Mouse (Mus musculus): ENCODE measurements around the gene Sox30. TPM values are rescaled to one million over a fixed set of nuclear protein-coding genes. Genes with fewer than 3 reads are reported as not detected.
A peak's percentile ranks its signal among the peaks of the same experiment; 100 is the strongest.

The Sox30 gene
- polyA plus RNA-seq, 1 experiment from 2014 or later, result 0.25 TPM

GRCm38 (mm10) chr11:46058916-46059315 is 78.8 kb downstream of the Sox30 start:
- 94% methylated on average over 4 of the region's 4 CpGs for WGBS
- no peak for ATAC-seq (replicated peaks; ENCODE audit: low FRiP score)
- H3K9me3 ChIP-seq (replicated peaks), result no peaks in the 10 kb centered on the region

GRCm38 (mm10) chr11:46059887-46060650 is 80.0 kb downstream of the Sox30 start:
- peaks cover 57% of the 10 kb centered on the region for H3K4me1 ChIP-seq

More at GRCm38 (mm10) chr11:46058916-46059315, 78.8 kb downstream of the Sox30 start:
- H3K27ac ChIP-seq, result no peak overlapping the region
- H3K9ac ChIP-seq, result no peak overlapping the region
- H3K4me1 ChIP-seq, result peaks cover 52% of the 10 kb centered on the region
- peaks cover 11% of the 10 kb centered on the region for H3K27me3 ChIP-seq
- no peak overlapping the region for H3K4me2 ChIP-seq
- peaks cover 10% of the 10 kb centered on the region; the same call in 1 of the 2 replicates for H3K36me3 ChIP-seq
- H3K4me3 ChIP-seq (replicated peaks), result no peak overlapping the region

GRCm38 (mm10) chr11:46060651-46061020 is 80.5 kb downstream of the Sox30 start:
- ATAC-seq (replicated peaks; ENCODE audit: low FRiP score), result no peak
- no peak overlapping the region for H3K27ac ChIP-seq
- H3K4me3 ChIP-seq (replicated peaks), result no peak overlapping the region
- peaks cover 11% of the 10 kb centered on the region for H3K27me3 ChIP-seq
- H3K4me2 ChIP-seq, result no peak overlapping the region
- H3K4me1 ChIP-seq, result peaks cover 57% of the 10 kb centered on the region
- 65% methylated on average over 5 of the region's 5 CpGs for WGBS
- no peak overlapping the region for H3K9ac ChIP-seq
- H3K9me3 ChIP-seq (replicated peaks), result no peaks in the 10 kb centered on the region
- peaks cover 10% of the 10 kb centered on the region; the same call in 1 of the 2 replicates for H3K36me3 ChIP-seq

More at GRCm38 (mm10) chr11:46059887-46060650, 80.0 kb downstream of the Sox30 start:
- no peak overlapping the region for H3K4me3 ChIP-seq (replicated peaks)
- no peak overlapping the region for H3K4me2 ChIP-seq
- H3K36me3 ChIP-seq, result peaks cover 10% of the 10 kb centered on the region; the same call in 1 of the 2 replicates
- H3K9ac ChIP-seq, result no peak overlapping the region
- H3K9me3 ChIP-seq (replicated peaks), result no peaks in the 10 kb centered on the region
- WGBS, result 74% methylated on average over 8 of the region's 8 CpGs
- peaks cover 11% of the 10 kb centered on the region for H3K27me3 ChIP-seq
- H3K27ac ChIP-seq, result no peak overlapping the region
- ATAC-seq (replicated peaks; ENCODE audit: low FRiP score), result no peak

- H3K4me1 ChIP-seq, result peaks cover 56% of the 10 kb centered on the region
- no peak for ATAC-seq (replicated peaks; ENCODE audit: low FRiP score)
- H3K9ac ChIP-seq, result no peak overlapping the region
- H3K27me3 ChIP-seq, result peaks cover 7% of the 10 kb centered on the region; the same call in 1 of the 2 replicates
- H3K4me2 ChIP-seq, result no peak overlapping the region
- peaks cover 14% of the 10 kb centered on the region for H3K36me3 ChIP-seq
- WGBS, result 59% methylated on average over 6 of the region's 6 CpGs
- H3K9me3 ChIP-seq (replicated peaks), result no peaks in the 10 kb centered on the region
- peak overlapping the region; percentile 67 for H3K27ac ChIP-seq
- no peak overlapping the region for H3K4me3 ChIP-seq (replicated peaks)
Observed at GRCm38 (mm10) chr11:46061776-46062445, 81.8 kb downstream of the Sox30 start.

- 0 out of 2 replicates have a peak, but pooled peaks cover under 1% of the 10 kb centered on the region for H3K27me3 ChIP-seq
- H3K27ac ChIP-seq, result 0 out of 2 replicates have a peak overlapping the region, but pooled peaks have one; percentile 88
- WGBS, result 70% methylated on average over 4 of the region's 4 CpGs
- ATAC-seq (replicated peaks; ENCODE audit: low FRiP score), result no peak
- H3K36me3 ChIP-seq, result peaks cover 14% of the 10 kb centered on the region
- no peak overlapping the region for H3K4me3 ChIP-seq (replicated peaks)
- H3K9me3 ChIP-seq (replicated peaks), result no peaks in the 10 kb centered on the region
- H3K9ac ChIP-seq, result no peak overlapping the region
- H3K4me2 ChIP-seq, result no peak overlapping the region
- peaks cover 51% of the 10 kb centered on the region for H3K4me1 ChIP-seq
Observed at GRCm38 (mm10) chr11:46062569-46062968, 82.5 kb downstream of the Sox30 start.

- no peak for ATAC-seq (replicated peaks; ENCODE audit: low FRiP score)
- H3K9me3 ChIP-seq (replicated peaks), result no peaks in the 10 kb centered on the region
- H3K4me3 ChIP-seq (replicated peaks), result no peak overlapping the region
- H3K27me3 ChIP-seq, result no peaks in the 10 kb centered on the region
- H3K27ac ChIP-seq, result peak overlapping the region; percentile 88
- H3K36me3 ChIP-seq, result peaks cover 14% of the 10 kb centered on the region
- peaks cover 49% of the 10 kb centered on the region for H3K4me1 ChIP-seq
- no peak overlapping the region for H3K4me2 ChIP-seq
- WGBS, result 69% methylated on average over 9 of the region's 9 CpGs
- H3K9ac ChIP-seq, result no peak overlapping the region
Observed at GRCm38 (mm10) chr11:46062993-46063731, 83.1 kb downstream of the Sox30 start.

- Histone ChIP-seq H3K36me3 (peaks cover 14% of the 10 kb centered on the region), H3K27ac (peak overlapping the region; percentile 88), H3K9ac (no peak overlapping the region), H3K27me3 (no peaks in the 10 kb centered on the region), H3K9me3 (replicated peaks) (no peaks in the 10 kb centered on the region), H3K4me2 (no peak overlapping the region), H3K4me3 (replicated peaks) (no peak overlapping the region), H3K4me1 (peaks cover 63% of the 10 kb centered on the region)
- ATAC-seq (replicated peaks; ENCODE audit: low FRiP score), result no peak
- WGBS, result 30% methylated on average over 8 of the region's 8 CpGs
Observed at GRCm38 (mm10) chr11:46064767-46065166, 84.7 kb downstream of the Sox30 start.

- H3K36me3 ChIP-seq, result peaks cover 14% of the 10 kb centered on the region
- no peaks in the 10 kb centered on the region for H3K27me3 ChIP-seq
- no peak overlapping the region for H3K4me2 ChIP-seq
- H3K4me3 ChIP-seq (replicated peaks), result no peak overlapping the region
- H3K9me3 ChIP-seq (replicated peaks), result no peaks in the 10 kb centered on the region
- peak overlapping the region; percentile 88 for H3K27ac ChIP-seq
- WGBS, result 37% methylated on average over 21 of the region's 21 CpGs
- no peak overlapping the region for H3K9ac ChIP-seq
- H3K4me1 ChIP-seq, result peaks cover 64% of the 10 kb centered on the region
- peak; percentile 70 for ATAC-seq (replicated peaks; ENCODE audit: low FRiP score)
Observed at GRCm38 (mm10) chr11:46065201-46066011, 85.3 kb downstream of the Sox30 start.

Other genes starting within 250 kb of the Sox30 start
- gene Clint1, start 128.3 kb upstream of the Sox30 start, polyA plus RNA-seq (2015; fragmentation: Nextera tagmentation; extraction: Ambion mirVana), result 97.8 and 102 TPM in 2 replicates
- 5.0 and 5.6 TPM in 2 replicates for gene Lsm11, start 35.4 kb upstream of the Sox30 start, polyA plus RNA-seq (2015; fragmentation: Nextera tagmentation; extraction: Ambion mirVana)
- gene Thg1l, start 24.8 kb upstream of the Sox30 start, polyA plus RNA-seq (2015; fragmentation: Nextera tagmentation; extraction: Ambion mirVana), result 14.9 and 16.4 TPM in 2 replicates
- gene Gm12166, start 72.0 kb downstream of the Sox30 start, polyA plus RNA-seq (2015; fragmentation: Nextera tagmentation; extraction: Ambion mirVana), result 2.8 and 6.7 TPM in 2 replicates
- gene Adam19, start 75.7 kb downstream of the Sox30 start, polyA plus RNA-seq (2015; fragmentation: Nextera tagmentation; extraction: Ambion mirVana), result 14.4 and 17.9 TPM in 2 replicates
- 0.48 and 1.2 TPM in 2 replicates for gene Nipal4, start 186.2 kb downstream of the Sox30 start, polyA plus RNA-seq (2015; fragmentation: Nextera tagmentation; extraction: Ambion mirVana)